ENCODE assay signal across 13 mouse cellular contexts in the genomic region with DNA sequence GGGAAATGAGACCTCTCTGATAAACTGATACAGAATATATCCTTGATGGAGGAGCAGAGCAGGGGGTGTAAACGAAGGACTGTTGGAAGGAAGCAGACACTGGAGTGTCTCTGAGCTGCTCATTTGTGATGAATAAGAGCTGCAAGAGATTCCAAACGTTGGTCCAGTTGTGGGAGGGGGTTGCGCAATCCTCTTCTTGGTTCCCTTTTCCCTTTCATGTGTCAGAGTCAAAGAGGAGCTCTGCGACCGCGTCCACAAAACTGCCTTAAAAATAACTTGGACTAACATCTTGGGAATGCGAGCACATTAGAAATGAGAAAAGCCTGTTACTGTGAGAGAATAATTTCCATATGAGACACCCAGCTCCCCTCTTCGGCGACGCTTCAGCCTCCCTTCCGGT.
DNase-seq lines count a peak whose midpoint lies in the region; ATAC-seq lines count a peak whose summit lies in the region.
"Had no signal": no experiment of that assay in that cellular context is flagged by ENCODE, and none has a peak within 500 bp of the region (broad histone marks: within the 10 kb centered on the region; RNA-seq: fewer than 3 reads in every experiment).

No protein-coding gene starts in this region.

- ATAC-seq in lung, embryonic 16.5 days (ENCODE audit: low read depth): no peak
- ATAC-seq: forebrain, postnatal 0 days had no signal

- H3K9me3 ChIP-seq in lung, embryonic 16.5 days (ENCODE audit: control insufficient read depth, low read length): no peaks in the 10 kb centered on the region
- H3K9me3 ChIP-seq: embryonic facial prominence, embryonic 12.5 days had no signal

- H3K9ac ChIP-seq in lung, embryonic 16.5 days (ENCODE audit: low read length): no peak overlapping the region
- H3K9ac ChIP-seq: embryonic facial prominence, embryonic 12.5 days; forebrain, postnatal 0 days had no signal

- no peaks in the 10 kb centered on the region for H3K36me3 ChIP-seq in lung, embryonic 16.5 days (ENCODE audit: control insufficient read depth, insufficient read depth, low read length)
- H3K36me3 ChIP-seq: embryonic facial prominence, embryonic 12.5 days had no signal

- H3K4me2 ChIP-seq in lung, embryonic 16.5 days (ENCODE audit: low read depth, low read length): no peak overlapping the region
- H3K4me2 ChIP-seq: embryonic facial prominence, embryonic 12.5 days; midbrain, embryonic 11.5 days had no signal

- H3K27me3 ChIP-seq in lung, embryonic 16.5 days (ENCODE audit: control insufficient read depth, insufficient read depth, low read depth, low read length): no peaks in the 10 kb centered on the region
- H3K27me3 ChIP-seq: embryonic facial prominence, embryonic 12.5 days had no signal

- WGBS in lung, embryonic 16.5 days: 72% methylated on average over 11 of the region's 11 CpGs

- peaks cover 4% of the 10 kb centered on the region; the same call in 1 of the 2 replicates for H3K4me1 ChIP-seq in lung, embryonic 16.5 days (replicated peaks; ENCODE audit: control insufficient read depth, insufficient read depth, low read length)
- H3K4me1 ChIP-seq: embryonic facial prominence, embryonic 12.5 days had no signal

- no peak overlapping the region for H3K4me3 ChIP-seq in lung, embryonic 16.5 days (ENCODE audit: low read length)
- H3K4me3 ChIP-seq: embryonic facial prominence, embryonic 12.5 days had no signal

- H3K27ac ChIP-seq in lung, embryonic 16.5 days (ENCODE audit: low read length): 0 out of 2 replicates have a peak overlapping the region, but pooled peaks have one; percentile 22
- H3K27ac ChIP-seq: embryonic facial prominence, embryonic 12.5 days had no signal

- peak; percentile 12 for DNase-seq in adrenal gland, postnatal 10 days
- no peak for DNase-seq in adrenal gland, postnatal 4 days (ENCODE audit: low spot score in 2 of 2)
- peak; percentile 14 for DNase-seq in urinary bladder, postnatal 25 days (ENCODE audit: low spot score)
- DNase-seq in urinary bladder, postnatal 10 days (ENCODE audit: low spot score): no peak
- no peak for DNase-seq in kidney, adult 8-10 months
- no peak for DNase-seq in right cerebral cortex, adult 18-20 months
- DNase-seq in kidney, adult 11 months: no peak
- DNase-seq: cerebellum, adult 2 months; forebrain, postnatal 0 days; kidney, adult 18-20 months had no signal

Comparison
In these comparisons a context has a peak if more than half of its experiments do, and no peak if none do; other contexts are left out.
1. DNase-seq: peak in adrenal gland, postnatal 10 days (single experiment) and urinary bladder, postnatal 25 days (single experiment); none in adrenal gland, postnatal 4 days (0 of 2), urinary bladder, postnatal 10 days (single experiment), kidney, adult 8-10 months (0 of 2), right cerebral cortex, adult 18-20 months (single experiment) and kidney, adult 11 months (single experiment).